Mouse (Mus musculus): ENCODE results near the gene Gm45213.

Gm45213 gene

DNA sequence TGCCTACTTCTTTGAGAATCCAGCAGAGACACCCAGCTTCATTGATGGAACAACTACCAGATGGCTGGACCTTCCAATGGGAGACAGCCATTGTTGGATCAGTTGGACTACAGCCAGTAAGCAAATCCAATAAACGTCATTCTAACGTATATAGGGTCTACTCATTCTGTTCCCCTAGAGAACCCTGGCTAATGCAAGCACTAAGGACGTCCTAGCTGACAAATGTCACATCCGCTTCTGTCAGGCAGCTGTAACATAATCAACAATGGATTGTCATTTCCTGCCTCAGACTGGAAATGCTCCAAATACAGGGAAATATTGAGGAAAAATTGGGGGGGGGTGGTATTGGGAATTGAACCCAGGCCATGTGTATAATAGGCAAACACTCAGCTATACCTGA, 62.4 kb downstream of the Gm45213 start:
- in situ Hi-C loops (cut with MboI; ENCODE audit: low sequenced_read_pairs), result loop anchor here (10.0 kb wide), 3 partner anchors 159 to 559 kb away; no protein-coding TSS in a partner anchor

DNA sequence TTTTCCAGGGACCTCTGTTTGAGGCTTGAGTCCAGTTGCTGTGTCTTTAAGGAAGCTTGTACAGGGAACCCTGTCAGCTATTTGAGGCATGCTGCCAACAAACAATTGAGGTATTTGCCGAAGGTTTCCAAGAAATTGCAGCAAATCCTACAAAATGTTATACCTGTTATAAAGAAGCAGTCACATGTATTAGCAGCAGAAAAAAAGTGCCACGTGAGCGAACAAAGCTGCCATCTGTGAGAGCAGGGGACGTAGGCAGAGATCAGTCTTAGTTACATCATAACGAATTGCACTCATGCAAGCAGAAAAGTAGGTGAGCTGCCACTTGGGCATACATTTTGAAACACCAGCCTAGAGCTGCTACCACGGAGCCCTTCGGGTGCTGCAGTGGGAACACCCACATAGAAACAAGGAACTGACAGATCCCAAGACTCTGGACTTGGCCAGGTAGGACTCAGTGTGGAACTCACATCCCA, 63.2 kb downstream of the Gm45213 start:
- in situ Hi-C loops (cut with MboI; ENCODE audit: low sequenced_read_pairs), result loop anchor here (10.0 kb wide), 3 partner anchors 158 to 558 kb away; no protein-coding TSS in a partner anchor

DNA sequence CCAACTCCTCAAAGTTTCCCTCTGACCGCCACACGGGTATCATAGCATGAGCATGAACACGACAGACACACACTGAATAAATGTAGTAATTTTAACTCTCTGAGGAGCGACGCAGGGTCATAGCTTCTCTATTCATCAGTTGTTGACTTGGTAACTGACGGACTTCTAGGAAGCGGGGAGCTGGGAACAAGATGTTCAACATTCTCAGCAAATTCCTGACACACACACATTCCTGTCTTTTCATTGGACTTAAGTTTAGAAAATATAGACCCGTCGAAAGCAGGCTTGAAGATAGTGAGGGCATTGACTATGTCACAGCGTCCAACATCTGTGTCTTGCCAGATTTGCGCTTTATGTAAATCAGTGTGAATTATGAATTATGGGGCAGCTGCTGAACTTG, 63.8 kb downstream of the Gm45213 start:
- in situ Hi-C loops (cut with MboI; ENCODE audit: low sequenced_read_pairs), result loop anchor here (10.0 kb wide), 3 partner anchors 158 to 558 kb away; no protein-coding TSS in a partner anchor

DNA sequence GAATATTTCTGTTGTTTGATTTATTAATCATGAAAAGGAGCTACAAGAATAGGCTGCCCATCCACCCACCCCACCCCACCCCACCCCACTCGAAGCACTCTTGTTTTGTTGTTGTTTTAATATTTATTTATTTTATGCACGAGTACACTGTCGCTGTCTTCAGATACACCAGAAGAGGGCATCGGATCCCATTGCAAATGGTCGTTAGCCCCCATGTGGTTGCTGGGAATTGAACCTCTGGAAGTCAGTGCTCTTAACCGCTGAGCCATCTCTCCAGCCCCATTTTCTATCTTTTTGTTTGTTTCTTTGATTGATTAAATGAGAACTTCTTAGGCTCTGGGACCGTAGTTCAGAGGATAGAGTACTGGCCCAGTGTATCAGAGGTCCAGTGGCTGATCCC, 64.5 kb downstream of the Gm45213 start:
- in situ Hi-C loops (cut with MboI; ENCODE audit: low sequenced_read_pairs), result loop anchor here (10.0 kb wide), 3 partner anchors 157 to 557 kb away; no protein-coding TSS in a partner anchor

DNA sequence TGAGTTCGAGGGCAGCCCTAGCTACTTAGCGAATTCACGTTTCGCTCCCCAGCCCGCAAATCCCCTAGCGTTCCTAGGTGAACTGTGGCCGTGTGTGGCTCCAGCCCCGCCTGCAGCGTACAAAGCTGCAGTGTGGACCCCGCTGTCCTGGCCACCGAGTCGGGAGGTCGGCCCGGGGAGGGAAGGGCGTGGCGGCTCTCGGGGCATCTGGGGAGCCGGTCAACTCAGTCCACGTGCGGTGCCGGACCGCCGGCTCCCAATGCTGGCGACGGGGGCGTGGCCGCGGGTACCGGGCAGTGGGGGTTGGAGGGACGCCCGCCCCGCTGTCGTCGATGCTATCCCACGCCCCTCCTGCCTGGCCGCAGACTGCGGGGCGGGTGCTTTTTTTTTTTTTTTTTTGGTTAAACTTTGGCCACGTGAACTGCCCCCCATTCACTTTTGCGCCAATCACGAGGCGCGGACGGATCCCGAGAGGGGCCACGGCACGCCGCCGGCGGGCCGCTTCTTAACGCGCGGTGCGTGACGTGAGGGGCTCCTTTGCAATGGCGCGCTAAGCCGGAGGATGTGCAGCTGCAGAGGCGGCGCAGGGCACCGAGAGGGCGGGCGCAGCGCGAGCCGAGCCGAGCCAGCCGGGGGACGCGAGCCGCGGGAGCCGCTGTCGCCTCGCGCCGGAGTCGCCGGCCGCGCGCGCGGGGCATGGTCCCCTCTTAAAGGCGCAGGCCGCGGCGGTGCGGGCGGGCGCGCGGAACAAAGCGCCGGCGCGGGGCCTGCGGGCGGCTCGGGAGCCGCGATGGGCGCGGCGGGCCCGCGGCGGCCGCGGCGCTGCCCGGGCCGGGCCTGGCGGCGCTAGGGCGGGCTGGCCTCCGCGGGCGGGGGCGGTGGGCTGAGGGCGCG, 65.8 kb downstream of the Gm45213 start, which contains the start of gene Chsy1:
TSS of gene Chsy1 (plus strand) at position 555 of the 894 bp plus-strand sequence.
- in situ Hi-C loops (cut with MboI; ENCODE audit: low sequenced_read_pairs), result loop anchor here (10.0 kb wide), 3 partner anchors 156 to 556 kb away; no protein-coding TSS in a partner anchor

DNA sequence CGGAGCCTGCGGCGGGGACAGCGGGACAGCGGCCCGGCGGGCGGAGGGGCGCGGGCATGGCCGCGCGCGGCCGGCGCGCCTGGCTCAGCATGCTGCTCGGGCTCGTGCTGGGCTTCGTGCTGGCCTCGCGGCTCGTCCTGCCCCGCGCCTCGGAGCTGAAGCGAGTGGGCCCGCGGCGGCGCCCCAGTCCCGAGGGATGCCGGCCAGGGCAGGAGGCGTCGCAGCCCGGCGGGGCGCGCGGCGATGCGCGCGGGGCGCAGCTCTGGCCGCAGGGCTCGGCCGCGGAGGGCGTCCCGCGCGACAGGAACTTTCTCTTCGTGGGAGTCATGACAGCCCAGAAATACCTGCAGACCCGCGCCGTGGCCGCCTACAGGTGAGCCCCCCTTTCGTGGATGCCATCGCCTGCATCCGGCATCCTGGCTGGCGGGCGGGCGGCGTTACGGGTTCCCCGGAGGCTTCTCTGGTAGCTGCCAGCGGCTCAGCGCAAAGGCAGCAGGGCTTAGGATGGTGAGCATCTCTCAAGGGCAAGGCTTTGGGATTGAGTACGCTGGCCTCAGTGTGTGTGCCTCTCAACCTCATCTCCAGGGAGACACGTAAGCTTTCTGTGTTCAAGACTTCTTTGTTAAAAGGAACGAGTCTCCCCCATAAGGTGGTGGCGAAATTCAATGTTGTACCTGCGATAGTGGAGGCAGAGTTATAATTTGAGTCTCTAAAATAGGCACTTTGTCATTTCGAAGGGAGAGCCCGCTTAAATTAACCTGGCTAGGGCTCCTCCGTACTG, 66.6 kb downstream of the Gm45213 start:
- in situ Hi-C loops (cut with MboI; ENCODE audit: low sequenced_read_pairs), result loop anchor here (10.0 kb wide), 3 partner anchors 155 to 555 kb away; no protein-coding TSS in a partner anchor

DNA sequence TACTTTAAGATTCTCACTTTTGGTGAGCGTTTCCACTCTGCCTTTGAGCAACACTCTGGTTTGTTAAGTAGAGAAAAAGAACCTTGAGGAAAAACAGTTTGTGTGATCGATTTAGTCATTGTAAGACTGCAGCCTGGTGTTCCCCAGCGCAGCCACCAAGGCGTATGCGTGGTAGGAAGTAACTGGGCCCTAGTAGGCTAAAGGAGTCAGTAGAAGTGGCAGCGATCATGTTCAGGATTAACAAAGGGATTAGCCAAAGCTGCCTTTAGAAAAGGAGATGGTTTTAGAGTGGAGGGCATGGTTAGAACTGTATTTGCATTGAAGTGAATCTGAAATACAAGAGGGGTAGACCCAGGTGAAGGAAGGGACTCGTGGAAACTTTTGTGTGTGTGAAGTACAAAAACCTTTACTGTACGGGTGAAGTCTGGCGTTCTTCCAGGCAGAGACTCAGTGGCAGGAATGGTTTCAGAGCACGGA, 67.3 kb downstream of the Gm45213 start:
- in situ Hi-C loops (cut with MboI; ENCODE audit: low sequenced_read_pairs), result no loop called here

DNA sequence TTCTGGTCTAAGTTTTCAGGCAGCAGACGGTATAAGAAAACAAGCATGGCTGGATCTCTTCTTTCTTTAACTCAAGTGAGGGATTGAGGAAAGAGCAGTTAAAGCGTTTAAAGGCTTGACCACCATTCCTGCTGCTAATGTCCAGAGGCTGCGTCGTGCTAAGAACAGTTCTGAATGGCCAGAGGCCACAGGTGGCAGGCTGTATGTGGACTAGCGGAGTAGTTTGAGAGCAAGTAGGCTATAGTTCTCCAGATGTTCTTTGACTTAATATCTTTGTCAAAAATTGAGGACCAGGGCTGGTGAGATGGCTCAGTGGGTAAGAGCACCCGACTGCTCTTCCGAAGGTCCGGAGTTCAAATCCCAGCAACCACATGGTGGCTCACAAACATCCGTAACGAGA, 67.8 kb downstream of the Gm45213 start:
- in situ Hi-C loops (cut with MboI; ENCODE audit: low sequenced_read_pairs), result no loop called here

Measured in CH12F3 (cell line).